ENCODE assay signal across 28 mouse cellular contexts in genomic region chr13:4573871-4574270, GRCm38 (mm10). TPM values are rescaled to one million over a fixed set of nuclear protein-coding genes. Genes with fewer than 3 reads are reported as not detected.
DNase-seq lines count a peak whose midpoint lies in the region; ATAC-seq and TF ChIP-seq lines count a peak whose summit lies in the region.
"Had no signal": no experiment of that assay in that cellular context is flagged by ENCODE, and none has a peak within 500 bp of the region (broad histone marks: within the 10 kb centered on the region; RNA-seq: fewer than 3 reads in every experiment).

Gene Akr1c21 (plus strand): TSS chr13:4574075.

- H3K27me3 ChIP-seq in kidney, adult 2 months (replicated peaks; ENCODE audit: control insufficient read depth, insufficient read depth, low read length), result no peaks in the 10 kb centered on the region
- no peaks in the 10 kb centered on the region for H3K27me3 ChIP-seq in kidney, embryonic 16.5 days (ENCODE audit: insufficient read depth, low read length)
- H3K27me3 ChIP-seq: CH12.LX; embryonic facial prominence, embryonic 13.5 days; embryonic facial prominence, embryonic 15.5 days; forebrain, embryonic 12.5 days had no signal

- peak; percentile 86 for DNase-seq in kidney, adult 2 months
- DNase-seq in kidney, postnatal 25 days, result no peak
- DNase-seq in kidney, adult 9 months, result peak; percentile 89
- DNase-seq in ES-E14 (ENCODE audit: low read depth, low spot score), result no peak
- DNase-seq: adrenal gland, adult 2 months; adrenal gland, postnatal 10 days; adrenal gland, postnatal 25 days; B cell, adult 2 months; cerebellum, adult 11 months; cerebellum, adult 18-20 months; cerebellum, adult 8-10 months; cerebellum, adult 9-11 months; cerebellum, postnatal 14 days; cerebellum, postnatal 36 days; embryo, embryonic 11 days had no signal

- no peak within 1 kb of the TSS for H3K4me2 ChIP-seq in kidney, embryonic 16.5 days (replicated peaks; ENCODE audit: low read depth, low read length)
- H3K4me2 ChIP-seq: embryonic facial prominence, embryonic 13.5 days; embryonic facial prominence, embryonic 15.5 days; forebrain, embryonic 12.5 days had no signal

- no peak within 1 kb of the TSS for H3K9ac ChIP-seq in kidney, embryonic 16.5 days (replicated peaks; ENCODE audit: low read length)
- H3K9ac ChIP-seq in ES-E14 (ENCODE audit: insufficient read depth, low read depth, low read length, poor library complexity, severe bottlenecking), result no peak within 1 kb of the TSS
- H3K9ac ChIP-seq: embryonic facial prominence, embryonic 13.5 days; embryonic facial prominence, embryonic 15.5 days; forebrain, embryonic 12.5 days had no signal

- TF ChIP-seq POLR2A in kidney, adult 2 months (IDR thresholded peaks at IDR 0.05; ENCODE audit: low read depth, low read length), result no peak

- no peaks in the 10 kb centered on the region; the same call in 1 of the 2 replicates for H3K4me1 ChIP-seq in kidney, adult 2 months (ENCODE audit: control insufficient read depth, insufficient read depth, low read length)
- no peaks in the 10 kb centered on the region for H3K4me1 ChIP-seq in kidney, embryonic 16.5 days (ENCODE audit: insufficient read depth, low read length)
- no peaks in the 10 kb centered on the region for H3K4me1 ChIP-seq in ES-E14 (ENCODE audit: control insufficient read depth in 2 of 2, insufficient read depth in 2 of 2, low read length in 2 of 2, poor library complexity in 1 of 2)
- H3K4me1 ChIP-seq: embryonic facial prominence, embryonic 13.5 days; embryonic facial prominence, embryonic 15.5 days; forebrain, embryonic 10.5 days; forebrain, embryonic 12.5 days had no signal

- H3K36me3 ChIP-seq in kidney, adult 2 months (ENCODE audit: control insufficient read depth, insufficient read depth, low read length), result peaks cover 4% of the 10 kb centered on the region; the same call in 1 of the 2 replicates
- H3K36me3 ChIP-seq in kidney, embryonic 16.5 days (ENCODE audit: insufficient read depth, low read length), result no peaks in the 10 kb centered on the region
- no peaks in the 10 kb centered on the region for H3K36me3 ChIP-seq in ES-E14 (ENCODE audit: control insufficient read depth, insufficient read depth, low read length, poor library complexity, severe bottlenecking)
- H3K36me3 ChIP-seq: embryonic facial prominence, embryonic 13.5 days; embryonic facial prominence, embryonic 15.5 days; forebrain, embryonic 10.5 days; forebrain, embryonic 12.5 days had no signal

- H3K4me3 ChIP-seq in kidney, adult 2 months (ENCODE audit: insufficient read depth, low read depth, low read length), result peak within 1 kb of the TSS; percentile 41
- no peak within 1 kb of the TSS for H3K4me3 ChIP-seq in kidney, embryonic 16.5 days (ENCODE audit: low read length)
- H3K4me3 ChIP-seq in ES-E14 (ENCODE audit: insufficient read depth in 1 of 2, low read depth in 1 of 2, low read length in 2 of 2, poor library complexity in 1 of 2, severe bottlenecking in 1 of 2), result no peak within 1 kb of the TSS
- H3K4me3 ChIP-seq: embryonic facial prominence, embryonic 13.5 days; embryonic facial prominence, embryonic 15.5 days; erythroblast, embryonic 14.5 days; forebrain, embryonic 10.5 days; forebrain, embryonic 12.5 days had no signal

- peak within 1 kb of the TSS; percentile 82 for H3K27ac ChIP-seq in kidney, adult 2 months (ENCODE audit: insufficient read depth, low read depth, low read length)
- no peak within 1 kb of the TSS for H3K27ac ChIP-seq in kidney, embryonic 16.5 days (ENCODE audit: low read length)
- 0 out of 2 replicates have a peak within 1 kb of the TSS, but pooled peaks have one; percentile 6 for H3K27ac ChIP-seq in ES-E14 (ENCODE audit: insufficient read depth, low read depth, low read length, poor library complexity, severe bottlenecking)
- H3K27ac ChIP-seq: embryonic facial prominence, embryonic 13.5 days; embryonic facial prominence, embryonic 15.5 days; forebrain, embryonic 10.5 days; forebrain, embryonic 12.5 days had no signal

- no peak for TF ChIP-seq CTCF in kidney, adult 2 months (conservative IDR thresholded peaks at IDR 0.05; ENCODE audit: insufficient read depth, insufficient read length, low read depth, low read length)

- in situ Hi-C loops in ES-E14 (cut with MboI; ENCODE audit: low sequenced_read_pairs in 2 of 2, unreplicated experiment in 2 of 2), result no loop called here

- peaks cover 3% of the 10 kb centered on the region; the same call in 1 of the 2 replicates for H3K9me3 ChIP-seq in kidney, embryonic 16.5 days (ENCODE audit: low read length)
- no peaks in the 10 kb centered on the region for H3K9me3 ChIP-seq in ES-E14 (ENCODE audit: control insufficient read depth, insufficient read depth, low read depth, low read length)
- H3K9me3 ChIP-seq: embryonic facial prominence, embryonic 13.5 days; embryonic facial prominence, embryonic 15.5 days; forebrain, embryonic 10.5 days; forebrain, embryonic 12.5 days had no signal

- ATAC-seq in kidney, embryonic 16.5 days (ENCODE audit: low FRiP score, low TSS enrichment), result no peak
- ATAC-seq: CD4-positive, CD25-positive, alpha-beta regulatory T cell, adult 4 months; forebrain, embryonic 14.5 days; forebrain, embryonic 16.5 days had no signal

- 30% methylated on average over 1 of the region's 1 CpGs for WGBS in kidney, adult 2 months
- WGBS in kidney, embryonic 16.5 days, result 51% methylated on average over 1 of the region's 1 CpGs

TF ChIP-seq in ES-E14, 5 proteins besides CTCF, POLR2A, EP300 and RAD21:
- TF ChIP-seq MAFK (IDR thresholded peaks at IDR 0.05; ENCODE audit: insufficient read depth, low read depth, low read length) (no peak), ZC3H11A (IDR thresholded peaks at IDR 0.05; ENCODE audit: borderline replicate concordance, low read depth, low read length) (no peak), ZNF384 (IDR thresholded peaks at IDR 0.05; ENCODE audit: low read depth, low read length) (no peak), HCFC1 (IDR thresholded peaks at IDR 0.05; ENCODE audit: borderline replicate concordance, insufficient read depth, low read length) (no peak)

RNA-seq across cellular contexts. Expression of gene Akr1c21, which starts in this region (rescaled TPM):
- 138 and 234 TPM in 2 replicates for polyA plus RNA-seq in kidney, adult 2 months (2012; rRNA removed)
- 6.2 and 6.3 TPM in 2 replicates for polyA plus RNA-seq in kidney, embryonic 16.5 days (2015; fragmentation: Nextera tagmentation; extraction: Ambion mirVana)
- total RNA-seq in ES-E14 (2012; rRNA removed), result 0.22 TPM in 1 of 2 replicates, not detected in the other
- total RNA-seq: adrenal gland, adult 2 months; adrenal gland, postnatal 10 days; adrenal gland, postnatal 25 days; CH12.LX; common myeloid progenitor, adult 5-6 weeks had no signal
- polyA plus RNA-seq: adrenal gland, adult 2 months; brain, embryonic 14.5 days; CD4-positive, CD25-positive, alpha-beta regulatory T cell, adult 4 months; embryonic facial prominence, embryonic 11.5 days; embryonic facial prominence, embryonic 13.5 days; erythroblast, embryonic 14.5 days; forebrain, embryonic 10.5 days; forebrain, embryonic 12.5 days; forebrain, embryonic 14.5 days; forebrain, embryonic 16.5 days had no signal

Comparison
In these comparisons a context has a peak if more than half of its experiments do, and no peak if none do; other contexts are left out.
1. RNA of gene Akr1c21 (polyA plus RNA-seq): 138 to 234 TPM in kidney, adult 2 months; 6.2 to 6.3 TPM in kidney, embryonic 16.5 days; every median in the first group is over 10 times any median in the second.
2. DNase-seq: peak in kidney, adult 2 months (single experiment) and kidney, adult 9 months (single experiment); none in kidney, postnatal 25 days (0 of 2) and ES-E14 (single experiment).